Mouse (Mus musculus) myocyte (in vitro differentiated cells): ENCODE results near the gene Mt3.

Source experiments
- CEBPB ChIP-seq: IDR thresholded peaks from 2 replicates; pipeline ENCODE4 v1.6.1; 2011; ENCODE audit warnings: mild to moderate bottlenecking, moderate library complexity; ENCODE audit not compliant: poor library complexity, insufficient read depth, severe bottlenecking
- E2F4 ChIP-seq: IDR thresholded peaks from one replicate; pipeline ENCODE4 v1.6.1; 2011; ENCODE audit warnings: mild to moderate bottlenecking, control low read depth, moderate library complexity; ENCODE audit not compliant: insufficient read depth
- MAX ChIP-seq: IDR thresholded peaks from one replicate; pipeline ENCODE4 v1.6.1; 2011; ENCODE audit warnings: low read depth, mild to moderate bottlenecking, control low read depth
- MYOD1 ChIP-seq, 3 experiments: IDR thresholded peaks; one replicate each; pipeline ENCODE4 v1.6.1; 2011; ENCODE audit warnings: control low read depth in 2 of 3, low read depth in 2 of 3, mild to moderate bottlenecking in 2 of 3, moderate library complexity in 1 of 3; ENCODE audit not compliant: insufficient read length in 2 of 3, control insufficient read depth in 1 of 3
- MYOG ChIP-seq, 3 experiments: IDR thresholded peaks; one replicate each; pipeline ENCODE4 v1.6.1; 2011; ENCODE audit warnings: control low read depth in 2 of 3, low read depth in 2 of 3, mild to moderate bottlenecking in 2 of 3; ENCODE audit not compliant: insufficient read length in 2 of 3, control insufficient read depth in 1 of 3, insufficient read depth in 1 of 3
- POLR2A ChIP-seq: IDR thresholded peaks from one replicate; pipeline ENCODE4 v1.6.1; 2011; ENCODE audit warnings: low read depth, mild to moderate bottlenecking, control low read depth, moderate library complexity; ENCODE audit not compliant: insufficient read length
- POLR2AphosphoS2 ChIP-seq: IDR thresholded peaks from one replicate; pipeline ENCODE4 v1.6.1; 2011; ENCODE audit warnings: low read depth, control low read depth; ENCODE audit not compliant: insufficient read length
- REST ChIP-seq: IDR thresholded peaks from one replicate; pipeline ENCODE4 v1.6.1; 2011; ENCODE audit warnings: mild to moderate bottlenecking, control low read depth, moderate library complexity; ENCODE audit not compliant: insufficient read depth, insufficient read length
- SRF ChIP-seq: IDR thresholded peaks from one replicate; pipeline ENCODE4 v1.6.1; 2011; ENCODE audit warnings: low read depth; ENCODE audit not compliant: control insufficient read depth, insufficient read length
- TCF12 ChIP-seq: IDR thresholded peaks from one replicate; pipeline ENCODE4 v1.6.1; 2011; ENCODE audit warnings: mild to moderate bottlenecking, control low read depth; ENCODE audit not compliant: poor library complexity, insufficient read depth, severe bottlenecking
- TCF3 ChIP-seq: IDR thresholded peaks from one replicate; pipeline ENCODE4 v1.6.1; 2011; ENCODE audit warnings: low read depth, control low read depth; ENCODE audit not compliant: insufficient read length
- USF1 ChIP-seq: IDR thresholded peaks from one replicate; pipeline ENCODE4 v1.6.1; 2011; ENCODE audit warnings: low read depth, mild to moderate bottlenecking, control low read depth, moderate library complexity

DNA sequence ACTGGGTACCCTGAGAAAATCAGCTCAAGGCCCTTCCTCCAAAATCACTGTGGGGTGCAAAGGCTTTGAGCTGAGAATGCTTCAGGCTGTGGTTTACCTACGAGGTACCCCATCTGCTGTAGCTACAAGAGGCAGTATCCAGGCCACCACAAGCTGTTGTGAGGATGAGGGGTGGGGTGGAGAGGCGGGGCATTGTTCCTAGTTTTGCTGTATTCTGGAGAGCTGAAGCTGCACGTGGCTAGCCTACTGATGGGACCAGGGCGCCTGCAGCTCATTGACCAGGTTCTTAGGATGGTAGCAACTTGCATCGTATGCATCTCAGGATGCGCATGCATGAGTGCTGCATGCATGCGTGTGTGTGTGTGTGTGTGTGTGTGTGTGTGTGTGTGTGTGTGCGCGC is 30.8 kb upstream of the Mt3 start:
- TF ChIP-seq POLR2AphosphoS2 (no peak), POLR2A (no peak), SRF (no peak), E2F4 (no peak), MYOG (IDR thresholded peaks at IDR 0.05; ENCODE audit: control insufficient read depth in 1 of 3, insufficient read depth in 1 of 3, insufficient read length in 2 of 3, low read depth in 2 of 3) (no peak), MYOD1 (IDR thresholded peaks at IDR 0.05; ENCODE audit: control insufficient read depth in 1 of 3, insufficient read length in 2 of 3, low read depth in 2 of 3) (no peak), MAX (no peak), USF1 (no peak), TCF12 (no peak), TCF3 (no peak), CEBPB (no peak), REST (no peak)
